Mouse (Mus musculus) bone marrow macrophage, adult 2 months (primary cell): ENCODE measurements around the gene Gm20837. TPM values are rescaled to one million over a fixed set of nuclear protein-coding genes. Genes with fewer than 3 reads are reported as not detected.
"Not testable (repeated sequence)": the region's sequence is repeated elsewhere in the genome, so short reads cannot be mapped to it uniquely, and the experiment has no call there.

Experiments used
- H3K27ac ChIP-seq: 2 replicates; pipeline ENCODE4 v1.5.1; 2012; ENCODE audit warnings: low read depth, low read length; ENCODE audit not compliant: insufficient read depth
- H3K4me1 ChIP-seq: 2 replicates; pipeline ENCODE4 v1.6.1; 2012; ENCODE audit warnings: low read length; ENCODE audit not compliant: control insufficient read depth, insufficient read depth
- H3K4me3 ChIP-seq: 2 replicates; pipeline ENCODE4 v1.5.1; 2012; ENCODE audit warnings: mild to moderate bottlenecking, low read length, moderate library complexity; ENCODE audit not compliant: insufficient read depth
- polyA plus RNA-seq: library from polyadenylated mRNA; stranded (reverse); fragments of >200 nt; gene quantifications from 2 replicates; pipeline ENCODE4 v1.2.4, GENCODE M21; 2012; ENCODE audit not compliant: missing spikeins, insufficient read depth, insufficient read length

Gm20837 gene
- polyA plus RNA-seq: not detected in 2 replicates

DNA sequence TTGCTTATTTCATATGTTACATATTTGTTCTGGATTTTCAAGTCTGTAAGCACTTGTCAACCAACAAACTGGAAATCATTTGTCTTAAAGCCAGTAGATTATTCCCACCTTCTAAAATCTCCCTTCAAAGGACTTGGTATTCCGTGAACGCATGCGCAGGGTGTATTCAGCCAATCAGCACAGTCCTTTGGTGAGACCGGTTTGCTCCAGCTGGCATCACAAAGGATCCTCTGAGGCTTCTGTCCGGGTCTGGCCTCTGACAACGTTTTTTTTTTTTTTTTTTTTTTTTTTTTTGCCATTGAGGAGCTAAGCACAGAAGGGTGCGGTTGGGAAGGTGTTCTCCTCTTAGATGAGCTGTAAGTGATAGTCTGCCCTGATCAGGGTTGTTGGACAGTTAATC, at the start of gene Gm20837:
Gm20837 (plus strand) TSS at position 301 of the 400 bp plus-strand sequence.
- not testable (repeated sequence) for H3K4me3 ChIP-seq, H3K27ac ChIP-seq, H3K4me1 ChIP-seq
